Mouse (Mus musculus) ES-CJ7 (cell line): ENCODE results near the gene Shisa7.
A peak's percentile ranks its signal among the peaks of the same experiment; 100 is the strongest.
"Not testable (repeated sequence)": the region's sequence is repeated elsewhere in the genome, so short reads cannot be mapped to it uniquely, and the experiment has no call there.

Source experiments
- DNase-seq: peaks from one replicate; pipeline ENCODE4 v3.0.0; 2011; ENCODE audit warnings: low read depth, low spot score

Gene Shisa7

GRCm38 (mm10) chr7:4795767-4796433 is 48.6 kb downstream of the Shisa7 start:
- peak; percentile 82 for DNase-seq

- DNase-seq: no peak
These were observed 49.8 kb downstream of the Shisa7 start for GRCm38 (mm10) chr7:4794631-4795168.

GRCm38 (mm10) chr7:4793674-4794073 is 50.8 kb downstream of the Shisa7 start:
- DNase-seq: no peak

GRCm38 (mm10) chr7:4793248-4793647 is 51.2 kb downstream of the Shisa7 start:
- not testable (repeated sequence) for DNase-seq

GRCm38 (mm10) chr7:4792278-4793212 is 52.0 kb downstream of the Shisa7 start, which contains the start of gene Rpl28:
Gene Rpl28 (plus strand): TSS chr7:4792874.
- peak; percentile 95 for DNase-seq

- DNase-seq: no peak
These were observed 55.0 kb downstream of the Shisa7 start, which contains the start of gene Tmem238 for GRCm38 (mm10) chr7:4789436-4789935. Gene Tmem238 (minus strand): TSS chr7:4789656.

GRCm38 (mm10) chr7:4788499-4789435 is 55.7 kb downstream of the Shisa7 start:
- peak; percentile 68 for DNase-seq

GRCm38 (mm10) chr7:4783667-4784268 is 60.7 kb downstream of the Shisa7 start:
- DNase-seq: no peak

GRCm38 (mm10) chr7:4782759-4783158 is 61.7 kb downstream of the Shisa7 start, which contains the start of the genes Il11 and Tmem190:
Gene Il11 (minus strand): TSS chr7:4782859.
Gene Tmem190 (plus strand): TSS chr7:4782937.
- no peak for DNase-seq

- no peak for DNase-seq
These were observed 62.4 kb downstream of the Shisa7 start for GRCm38 (mm10) chr7:4782130-4782529.

- no peak for DNase-seq
These were observed 64.6 kb downstream of the Shisa7 start for GRCm38 (mm10) chr7:4779921-4780320.

GRCm38 (mm10) chr7:4777851-4778637 is 66.5 kb downstream of the Shisa7 start:
- no peak for DNase-seq

- DNase-seq: peak; percentile 82
These were observed 67.3 kb downstream of the Shisa7 start for GRCm38 (mm10) chr7:4776861-4777830.

GRCm38 (mm10) chr7:4776131-4776530 is 68.4 kb downstream of the Shisa7 start:
- DNase-seq: no peak
